In the genomic region with DNA sequence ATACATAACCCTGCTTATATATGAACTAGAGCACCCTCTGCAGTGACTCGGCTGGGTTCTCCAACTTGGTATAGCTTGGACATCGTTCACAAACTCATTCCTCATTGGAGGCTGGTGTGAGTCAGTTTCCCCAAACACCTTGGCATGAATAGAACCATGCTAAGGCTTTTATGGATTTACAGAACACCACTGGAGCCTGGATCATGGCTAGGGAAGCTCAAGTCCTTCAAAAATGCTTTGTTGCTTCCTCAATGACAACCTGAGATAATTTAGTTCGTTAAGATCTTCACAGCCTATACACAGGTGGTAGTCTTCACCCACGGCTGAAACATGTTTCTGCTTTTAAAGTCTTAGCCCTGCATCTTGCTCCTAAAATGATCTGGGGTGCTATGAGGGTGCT, we compare ENCODE assay signal across 1 mouse cellular context.
TF ChIP-seq lines count a peak whose summit lies in the region.

No protein-coding gene starts in this region.

TF ChIP-seq in CH12.LX, 34 proteins besides CTCF, POLR2A, EP300 and RAD21:
- no peak for TF ChIP-seq IRF4 (IDR thresholded peaks at IDR 0.05; ENCODE audit: low read depth, low read length)
- no peak for TF ChIP-seq HCFC1 (IDR thresholded peaks at IDR 0.05; ENCODE audit: low read depth, low read length)
- TF ChIP-seq USF2 (conservative IDR thresholded peaks at IDR 0.05; ENCODE audit: low read depth, low read length) = no peak
- TF ChIP-seq SIN3A (IDR thresholded peaks at IDR 0.05; ENCODE audit: low read length) = peak; percentile 33; the same call in 1 of the 2 replicates
- no peak for TF ChIP-seq CHD1 (IDR thresholded peaks at IDR 0.05; ENCODE audit: low read depth, low read length)
- no peak for TF ChIP-seq GABPA (IDR thresholded peaks at IDR 0.05; ENCODE audit: insufficient replicate concordance, low read depth, low read length)
TF ChIP-seq in CH12.LX: peak in this region for 1.
